Mouse (Mus musculus): ENCODE results near the gene Allc.

GRCm38 (mm10) chr12:28617297-28617696 lies 35.0 kb upstream of the Allc start:
- TF ChIP-seq CTCF (IDR thresholded peaks at IDR 0.05; ENCODE audit: low read depth) (no peak), EP300 (IDR thresholded peaks at IDR 0.05; ENCODE audit: low read depth) (no peak)

Measured in liver, postnatal 0 days (tissue).